Mouse (Mus musculus) ovary, adult 18-20 months (tissue): ENCODE results near the gene Dcp1b.
"Not testable (repeated sequence)": the region's sequence is repeated elsewhere in the genome, so short reads cannot be mapped to it uniquely, and the experiment has no call there.

ENCODE experiments used
- DNase-seq: peaks from one replicate; pipeline ENCODE4 v3.0.0; 2022; ENCODE audit warnings: low spot score, mixed read lengths

Gene Dcp1b

DNA sequence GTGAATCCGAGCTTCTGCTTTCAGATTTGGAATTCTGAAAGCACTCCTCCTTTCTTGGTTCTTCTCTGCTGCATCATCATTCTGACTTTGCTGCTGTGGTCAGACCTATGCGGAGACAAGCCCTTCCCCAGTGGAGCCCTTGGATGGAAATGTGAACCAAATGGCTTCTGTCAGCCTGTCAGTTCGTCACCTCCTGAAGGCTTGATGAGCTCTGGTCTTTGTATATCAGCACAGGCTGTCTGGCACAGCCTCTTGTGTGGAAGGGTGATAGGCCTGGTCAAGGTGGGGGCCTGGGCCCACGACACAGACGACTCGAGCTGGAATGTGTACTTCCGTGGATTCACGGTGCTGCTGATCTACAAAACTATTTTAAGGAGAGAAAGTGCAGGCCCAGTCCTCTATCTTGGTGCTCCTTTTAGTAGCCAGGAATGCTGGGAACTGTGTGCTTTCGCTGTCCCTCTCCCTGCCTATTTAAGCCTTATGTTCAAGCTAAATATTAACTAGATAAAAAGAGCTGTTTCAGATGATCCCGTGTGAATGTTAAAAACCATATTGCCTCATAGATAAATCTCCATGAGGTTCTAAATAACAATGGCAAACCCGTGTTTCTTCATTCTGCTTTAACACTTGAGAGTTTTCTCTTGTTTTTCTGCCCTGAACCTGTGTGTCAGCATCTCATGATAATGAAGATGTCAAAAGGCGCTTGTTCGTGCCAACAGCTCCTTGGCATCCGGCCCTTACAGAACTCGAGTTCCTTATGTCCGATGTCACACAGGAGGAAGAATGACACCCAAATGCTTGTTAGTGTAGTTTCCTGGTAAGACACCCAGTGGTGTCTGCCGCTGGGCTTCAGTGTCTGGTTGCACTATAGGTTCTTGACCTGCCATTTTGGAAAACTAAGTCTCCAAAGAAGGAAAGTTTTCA is 21.6 kb downstream of the Dcp1b start, which contains the start of gene Cacna1c:
TSS of gene Cacna1c (minus strand) at position 37 of the 924 bp plus-strand sequence.
- no peak for DNase-seq

DNA sequence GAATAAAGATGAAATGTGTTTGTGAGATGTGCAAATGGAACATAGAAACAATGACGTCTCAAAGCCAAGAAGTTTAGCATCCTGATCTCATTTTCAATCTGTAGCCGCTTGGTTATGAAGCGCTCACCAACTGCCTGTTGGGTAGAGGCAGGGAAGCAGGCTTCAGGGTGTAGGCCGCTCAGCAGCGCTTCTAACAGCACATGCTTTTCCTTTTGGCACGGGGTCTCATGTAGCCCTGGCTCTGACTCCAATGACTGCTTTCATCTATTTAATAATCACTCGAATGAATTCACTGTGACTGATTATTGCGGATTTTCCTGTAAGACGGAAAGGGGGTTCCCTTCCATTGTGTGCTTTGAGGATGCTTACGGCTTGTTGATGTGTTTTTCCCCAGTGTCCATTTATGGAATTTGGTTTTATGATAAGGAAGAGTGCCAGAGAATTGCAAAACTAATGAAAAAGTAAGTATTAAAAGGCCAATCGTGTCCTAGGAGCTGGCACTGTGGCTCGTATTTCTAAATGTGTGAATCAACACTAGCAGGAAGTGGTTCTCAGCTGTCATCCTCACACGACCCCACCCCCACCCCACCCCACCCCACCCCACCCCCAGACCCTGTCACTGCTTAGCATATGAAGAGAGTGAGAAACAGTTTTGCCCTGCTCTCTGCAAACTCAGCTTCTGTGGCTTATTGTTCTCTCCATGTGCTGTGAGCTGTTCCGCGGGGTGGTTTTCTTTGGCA is 23.7 kb downstream of the Dcp1b start:
- DNase-seq, result no peak

DNA sequence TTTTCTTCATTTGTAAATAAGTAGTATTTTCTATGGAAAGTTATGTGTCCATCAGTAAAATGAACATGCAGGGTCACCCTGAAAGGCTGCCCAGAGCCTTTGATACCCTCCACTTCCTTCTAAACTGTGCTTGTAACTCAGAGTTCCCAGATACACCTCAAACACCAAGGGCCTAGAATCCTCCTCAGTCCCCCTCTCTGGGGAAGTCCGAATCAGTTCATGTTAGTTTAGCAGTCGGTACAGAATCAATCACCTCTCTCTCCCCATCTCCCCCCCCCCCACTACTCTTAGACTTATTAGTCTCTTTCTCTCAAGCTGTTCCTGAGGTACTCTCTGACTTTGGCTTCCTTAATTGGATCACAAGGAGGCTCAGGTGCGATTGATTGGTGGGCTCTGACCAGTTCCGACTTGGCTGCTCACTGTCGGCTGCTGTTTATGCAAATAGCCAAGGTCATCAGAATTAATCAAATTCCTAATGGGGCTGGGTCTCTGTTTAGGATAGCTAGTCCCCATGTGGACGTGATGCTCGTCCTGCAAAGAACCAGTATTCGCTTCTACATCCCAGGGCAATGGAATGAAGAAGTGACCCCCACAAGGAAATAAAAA is 24.3 kb downstream of the Dcp1b start:
- DNase-seq, result no peak

DNA sequence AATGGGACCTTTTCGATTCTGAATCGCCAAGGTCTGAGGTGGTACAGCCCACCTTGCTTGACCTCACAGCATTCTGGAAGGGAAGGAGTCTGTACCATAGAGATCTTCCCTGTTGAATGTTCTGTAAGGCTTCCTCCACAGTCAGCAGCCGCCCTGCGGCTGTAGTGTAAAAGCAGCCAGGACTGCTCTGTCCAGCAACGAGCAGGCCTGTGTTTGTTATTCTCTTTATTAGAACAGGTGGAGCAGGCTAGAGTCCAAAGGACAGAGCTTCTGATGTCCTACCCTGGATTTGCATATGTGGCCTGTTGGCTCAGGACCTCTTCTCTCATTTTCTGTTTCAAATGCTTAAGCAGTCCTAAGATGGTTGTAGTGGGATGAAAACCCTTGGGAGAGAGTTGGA is 25.3 kb downstream of the Dcp1b start:
- no peak for DNase-seq

- DNase-seq, result no peak
These were observed 26.5 kb downstream of the Dcp1b start for GRCm38 (mm10) chr6:119201575-119201974.

- no peak for DNase-seq
These were observed 29.2 kb downstream of the Dcp1b start for GRCm38 (mm10) chr6:119204286-119204685.

DNA sequence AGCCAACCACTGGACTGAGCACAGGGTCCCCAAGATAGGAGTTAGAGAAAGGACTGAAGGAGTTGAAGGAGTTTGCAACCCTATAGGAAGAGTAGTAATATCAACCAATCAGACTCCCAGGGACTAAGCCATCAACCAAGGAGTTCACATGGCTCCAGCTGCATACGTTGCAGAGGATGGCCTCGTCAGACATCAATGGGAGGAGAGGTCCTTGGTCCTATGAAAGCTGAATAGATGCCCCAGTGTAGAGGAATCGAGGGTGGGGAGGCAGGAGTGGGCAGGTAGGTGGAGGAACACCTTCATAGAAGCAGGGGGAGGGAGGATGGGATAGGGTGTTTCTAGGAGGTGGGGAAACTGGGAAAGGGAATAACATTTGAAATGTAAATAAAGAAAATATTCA is 29.9 kb downstream of the Dcp1b start:
- no peak for DNase-seq

GRCm38 (mm10) chr6:119206006-119206405 is 31.0 kb downstream of the Dcp1b start:
- DNase-seq, result not testable (repeated sequence)

- DNase-seq, result no peak
These were observed 38.3 kb downstream of the Dcp1b start for GRCm38 (mm10) chr6:119213375-119213774.

DNA sequence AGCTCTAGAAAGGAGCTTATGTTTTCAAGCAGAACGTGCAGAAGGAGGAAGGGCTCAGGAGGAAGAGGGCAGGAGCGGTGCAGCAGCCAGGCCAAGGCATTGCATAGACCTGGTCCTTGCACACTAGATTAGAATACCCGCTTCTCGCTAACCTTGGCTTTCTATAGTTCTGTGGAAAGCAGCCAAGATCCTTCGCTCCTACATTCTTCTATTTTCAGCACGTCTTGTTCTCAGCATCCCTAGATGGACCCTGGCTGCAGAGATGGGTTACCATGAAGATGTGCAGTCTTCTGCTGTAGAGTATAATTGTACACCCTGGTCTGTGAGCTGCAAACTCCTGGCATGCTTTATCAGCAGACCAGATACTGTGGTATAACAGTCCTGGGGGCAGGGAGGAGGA is 39.1 kb downstream of the Dcp1b start:
- no peak for DNase-seq

DNA sequence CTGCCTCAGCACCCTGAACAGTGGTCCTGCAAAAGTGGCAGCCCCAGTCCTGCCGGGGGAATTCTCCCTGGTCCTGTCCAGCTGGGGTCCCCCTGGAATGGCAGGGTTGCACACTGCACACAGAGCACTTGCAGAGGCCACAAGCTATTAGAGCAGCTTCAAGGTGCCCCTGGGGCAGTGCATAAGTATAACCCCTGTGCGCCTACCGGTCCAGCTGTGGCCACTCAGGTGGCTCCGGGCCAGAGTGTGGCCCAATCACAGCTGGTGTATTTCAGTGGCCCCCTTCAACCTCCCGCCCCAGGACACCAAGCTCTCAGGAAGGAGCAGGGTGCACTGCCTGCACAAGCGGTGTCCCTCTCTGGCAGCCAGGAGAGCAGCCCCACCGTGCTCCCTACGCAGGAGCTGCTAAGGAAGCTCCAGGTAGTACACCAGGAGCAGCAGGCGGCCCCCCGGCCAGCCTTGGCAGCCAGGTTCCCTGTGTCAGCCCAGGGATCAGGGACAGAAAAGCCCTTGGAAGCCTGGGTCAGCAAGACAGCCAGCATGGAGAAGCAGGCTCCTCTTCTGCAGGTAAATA is 40.1 kb downstream of the Dcp1b start:
- DNase-seq, result no peak

DNA sequence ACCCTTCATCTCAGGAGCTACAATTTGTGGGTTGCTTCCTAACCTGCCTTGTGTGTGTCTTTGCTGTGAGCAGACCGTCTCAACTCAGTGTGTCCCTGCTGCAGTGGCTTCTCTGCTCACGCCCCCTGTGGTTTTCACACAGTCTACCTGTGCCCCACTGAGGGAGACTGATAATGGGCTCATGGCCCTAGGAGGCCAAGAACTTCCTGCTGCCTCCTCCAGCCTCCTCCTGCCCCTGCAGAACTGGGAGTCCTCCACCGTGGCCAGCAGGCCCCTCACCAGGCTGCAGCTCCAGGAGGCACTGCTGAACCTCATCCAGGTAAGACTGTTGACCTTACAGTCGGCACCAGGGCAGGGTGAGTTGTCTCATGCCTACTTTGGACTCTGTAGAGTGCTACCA is 42.6 kb downstream of the Dcp1b start:
- DNase-seq, result no peak

- no peak for DNase-seq
These were observed 43.5 kb downstream of the Dcp1b start for GRCm38 (mm10) chr6:119218591-119218990.

DNA sequence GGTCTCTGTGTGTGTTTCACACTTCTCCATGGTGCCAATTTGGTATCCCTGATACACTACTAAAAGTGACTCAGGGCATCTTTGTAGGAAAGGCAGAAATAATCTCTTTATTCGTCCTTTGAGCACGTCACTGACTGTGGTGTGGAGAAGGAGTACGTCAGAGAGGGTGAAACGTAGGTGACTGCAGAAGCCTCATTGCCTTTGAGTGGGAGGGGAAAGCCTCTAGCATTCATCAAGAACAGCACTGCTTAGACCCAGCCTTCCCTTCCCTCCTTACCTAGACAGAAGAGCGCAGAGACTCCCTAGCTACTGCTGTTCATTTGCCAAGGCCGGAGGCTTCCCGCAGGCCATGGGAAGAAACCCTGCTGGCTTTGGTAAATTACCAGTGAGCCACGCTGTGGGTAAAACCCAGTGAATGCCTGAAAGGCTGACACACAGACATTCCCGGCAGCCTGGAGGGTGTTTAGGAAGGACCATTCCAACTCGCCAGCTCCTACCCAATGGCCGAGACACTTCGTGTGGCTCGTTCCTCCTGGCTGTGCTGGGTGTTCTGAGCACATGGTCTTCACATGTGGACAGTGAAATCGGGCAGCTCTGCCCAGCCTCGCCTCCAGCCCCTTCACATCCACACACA is 44.3 kb downstream of the Dcp1b start:
- no peak for DNase-seq

DNA sequence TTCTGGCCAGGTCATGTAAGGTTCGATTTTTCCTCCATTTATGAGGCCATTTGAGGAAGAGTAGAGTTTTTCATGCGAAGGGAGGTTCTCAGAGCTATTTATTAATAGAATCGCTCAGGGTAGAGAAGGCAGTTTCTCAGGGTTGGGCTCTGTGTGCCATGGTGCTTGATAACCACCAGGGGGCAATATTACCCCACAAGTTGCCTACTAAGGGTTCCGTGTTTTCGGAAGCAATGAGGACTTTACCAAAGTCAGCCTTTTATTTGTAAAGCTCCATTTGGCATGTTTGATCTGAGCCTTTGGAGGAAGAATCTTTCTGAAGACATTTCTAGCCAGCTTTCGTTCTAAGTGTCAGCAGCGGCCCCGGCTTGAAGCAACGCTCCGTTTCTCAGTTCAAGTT is 45.2 kb downstream of the Dcp1b start:
- DNase-seq, result no peak

DNA sequence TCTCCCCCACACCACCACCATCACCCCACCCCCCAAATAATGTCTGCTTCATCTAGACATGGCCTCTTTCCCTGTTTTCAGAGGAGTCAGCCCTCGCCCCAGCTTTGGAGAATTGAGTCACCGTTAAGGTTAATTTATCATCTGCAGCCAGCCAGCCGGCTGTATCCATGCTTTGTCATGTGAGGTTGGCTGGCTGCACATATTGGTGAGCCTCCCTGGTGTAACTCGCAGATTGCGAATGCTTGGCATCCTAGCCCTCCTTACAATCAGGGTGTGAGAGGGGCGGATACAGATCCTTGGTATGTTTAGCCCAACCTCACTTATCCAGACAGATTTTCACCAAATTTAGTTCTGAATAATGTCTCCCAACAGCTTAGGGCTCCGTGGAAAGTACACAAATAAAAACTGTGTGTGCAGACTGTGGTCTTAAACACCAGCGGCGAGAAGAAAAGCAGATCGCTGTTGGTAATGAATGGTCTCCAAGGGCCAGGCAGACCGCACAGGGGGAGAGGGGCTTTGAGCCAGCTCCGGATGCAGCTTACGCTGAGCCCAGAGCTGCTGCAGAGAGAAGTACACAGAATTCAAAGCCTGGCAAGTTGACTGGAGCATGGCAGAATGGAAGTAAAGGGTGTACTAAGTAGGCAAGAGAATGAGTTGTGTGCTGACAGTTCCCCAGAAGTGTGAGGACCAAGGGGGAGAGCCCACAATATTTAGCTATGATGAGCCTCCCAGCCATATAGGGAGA is 49.6 kb downstream of the Dcp1b start:
- no peak for DNase-seq

GRCm38 (mm10) chr6:119225226-119225625 is 50.2 kb downstream of the Dcp1b start:
- DNase-seq, result no peak

DNA sequence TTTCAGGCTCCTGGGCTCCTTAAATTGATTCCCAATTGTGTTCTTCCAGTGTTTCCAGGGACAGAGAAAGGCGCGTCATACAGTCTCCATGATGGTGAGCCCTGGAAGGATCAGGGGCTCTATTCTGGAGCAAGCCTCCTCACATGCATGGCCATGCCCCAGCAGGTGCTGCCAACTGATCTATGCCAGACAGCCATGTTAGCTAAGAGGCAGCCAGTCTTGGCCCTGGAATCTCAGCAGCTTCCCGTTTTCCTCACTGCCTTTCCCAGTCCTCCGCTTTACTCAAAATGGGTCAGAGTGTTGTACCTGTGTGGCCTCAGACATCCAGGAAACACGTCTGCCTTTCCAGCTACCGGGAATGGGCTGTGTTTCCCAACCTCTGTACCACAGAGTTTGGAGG is 50.7 kb downstream of the Dcp1b start:
- DNase-seq, result no peak

DNA sequence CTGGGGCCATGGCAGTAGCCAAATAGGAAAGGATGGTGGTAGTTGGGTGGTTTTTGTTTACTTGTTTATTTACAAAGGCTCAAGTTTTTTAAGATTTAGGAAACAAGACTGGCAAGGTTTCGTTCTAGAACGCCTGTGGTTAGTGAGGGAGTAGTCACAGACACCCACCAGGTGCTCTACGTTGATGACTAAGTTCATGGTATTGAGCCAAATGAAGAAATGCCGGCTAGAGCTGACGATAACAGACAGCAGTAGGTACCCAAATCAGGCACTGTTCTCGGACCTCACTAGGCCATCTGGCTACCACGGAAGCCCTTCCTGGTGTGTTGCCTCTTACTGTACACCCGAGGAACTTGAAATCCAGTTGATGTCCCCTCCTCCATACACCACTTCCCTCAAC is 51.9 kb downstream of the Dcp1b start:
- DNase-seq, result no peak

GRCm38 (mm10) chr6:119228861-119229603 is 54.0 kb downstream of the Dcp1b start:
- DNase-seq, result no peak
